Mouse (Mus musculus) kidney, adult 2 months (tissue): Measurements from ENCODE around the gene Pdzd7. TPM values are rescaled to one million over a fixed set of nuclear protein-coding genes. Genes with fewer than 3 reads are reported as not detected.
A peak's percentile ranks its signal among the peaks of the same experiment; 100 is the strongest.

Experiments
- DNase-seq: peaks from one replicate; pipeline ENCODE4 v3.0.0; 2021
- H3K27ac ChIP-seq: fragments of 200-500 bp; 2 replicates; pipeline ENCODE4 v1.5.1; 2012; ENCODE audit warnings: low read depth, low read length, control low read depth, inconsistent platforms; ENCODE audit not compliant: insufficient read depth
- H3K27me3 ChIP-seq: fragments of 200-500 bp; replicated peaks from 2 replicates; pipeline ENCODE4 v1.6.1; 2012; ENCODE audit warnings: mild to moderate bottlenecking, moderate library complexity, low read length, inconsistent platforms; ENCODE audit not compliant: control insufficient read depth, insufficient read depth
- H3K36me3 ChIP-seq: fragments of 200-500 bp; 2 replicates; pipeline ENCODE4 v1.6.1; 2012; ENCODE audit warnings: mild to moderate bottlenecking, moderate library complexity, low read length, inconsistent platforms; ENCODE audit not compliant: control insufficient read depth, insufficient read depth
- H3K4me1 ChIP-seq: fragments of 200-500 bp; 2 replicates; pipeline ENCODE4 v1.6.1; 2011; ENCODE audit warnings: low read length; ENCODE audit not compliant: control insufficient read depth, insufficient read depth
- H3K4me3 ChIP-seq: fragments of 200-500 bp; 2 replicates; pipeline ENCODE4 v1.5.1; 2011; ENCODE audit warnings: mild to moderate bottlenecking, low read depth, low read length, control low read depth; ENCODE audit not compliant: insufficient read depth
- CTCF ChIP-seq: fragments of 200-500 bp; conservative IDR thresholded peaks from 2 replicates; pipeline ENCODE4 v1.5.1; 2011; ENCODE audit warnings: low read depth, mild to moderate bottlenecking, control low read depth, low read length, moderate library complexity, mixed read lengths; ENCODE audit not compliant: insufficient read depth, insufficient read length
- POLR2A ChIP-seq: fragments of 200-500 bp; IDR thresholded peaks from one replicate; pipeline ENCODE4 v1.6.1; 2011; ENCODE audit warnings: low read depth, low read length, control low read depth
- WGBS: fragments of 180-500 bp; shearing (Covaris S2); methylation state at CpG from one replicate; pipeline ENCODE4 v1.1.7; 2018; 5-methylcytosine and 5-hydroxymethylcytosine counted together
- polyA plus RNA-seq: library from polyadenylated mRNA; depleted of rRNA; stranded (reverse); fragments of >200 nt; gene quantifications from 2 replicates; pipeline ENCODE4 v1.2.3, GENCODE M21; 2012

The Pdzd7 gene
- polyA plus RNA-seq, 1 experiment, result 0.74 TPM

- no peaks in the 10 kb centered on the region for H3K4me1 ChIP-seq
- H3K27me3 ChIP-seq, result no peaks in the 10 kb centered on the region
- no peaks in the 10 kb centered on the region for H3K36me3 ChIP-seq
- no peak overlapping the region for H3K27ac ChIP-seq
- 7% methylated on average over 20 of the region's 20 CpGs for WGBS
- H3K4me3 ChIP-seq, result peak overlapping the region; percentile 93; the same call in 1 of the 2 replicates
- TF ChIP-seq CTCF (peak; percentile 90), POLR2A (no peak)
- DNase-seq, result peak; percentile 80
These were observed 28.5 kb upstream of the Pdzd7 start for GRCm38 (mm10) chr19:45073871-45074542.

GRCm38 (mm10) chr19:45067758-45068510 is 22.4 kb upstream of the Pdzd7 start:
- no peaks in the 10 kb centered on the region for H3K36me3 ChIP-seq
- no peak overlapping the region for H3K4me3 ChIP-seq
- no peak for DNase-seq
- 77% methylated on average over 7 of the region's 7 CpGs for WGBS
- no peak overlapping the region for H3K27ac ChIP-seq
- TF ChIP-seq CTCF (no peak), POLR2A (no peak)
- H3K27me3 ChIP-seq, result peaks cover 4% of the 10 kb centered on the region; the same call in 1 of the 2 replicates
- no peaks in the 10 kb centered on the region for H3K4me1 ChIP-seq

GRCm38 (mm10) chr19:45067170-45067569 is 21.7 kb upstream of the Pdzd7 start:
- DNase-seq, result no peak
- Histone ChIP-seq H3K36me3 (no peaks in the 10 kb centered on the region), H3K27me3 (peaks cover 4% of the 10 kb centered on the region; the same call in 1 of the 2 replicates), H3K27ac (no peak overlapping the region), H3K4me3 (no peak overlapping the region), H3K4me1 (no peaks in the 10 kb centered on the region)
- 26% methylated on average over 17 of the region's 17 CpGs for WGBS
- no peak for TF ChIP-seq POLR2A
- TF ChIP-seq CTCF, result no peak

- 10% methylated on average over 21 of the region's 21 CpGs for WGBS
- DNase-seq, result no peak
- H3K4me1 ChIP-seq, result no peaks in the 10 kb centered on the region
- H3K27me3 ChIP-seq, result peaks cover 4% of the 10 kb centered on the region; the same call in 1 of the 2 replicates
- TF ChIP-seq CTCF (no peak), POLR2A (no peak)
- no peaks in the 10 kb centered on the region for H3K36me3 ChIP-seq
- no peak overlapping the region for H3K4me3 ChIP-seq
- H3K27ac ChIP-seq, result no peak overlapping the region
These were observed 19.7 kb upstream of the Pdzd7 start for GRCm38 (mm10) chr19:45065226-45065625.

- Histone ChIP-seq H3K27ac (no peak overlapping the region), H3K36me3 (no peaks in the 10 kb centered on the region), H3K4me1 (no peaks in the 10 kb centered on the region), H3K4me3 (no peak overlapping the region), H3K27me3 (peaks cover 4% of the 10 kb centered on the region; the same call in 1 of the 2 replicates)
- 44% methylated on average over 20 of the region's 20 CpGs for WGBS
- DNase-seq, result peak; percentile 70
- peak; percentile 78 for TF ChIP-seq CTCF
- TF ChIP-seq POLR2A, result no peak
These were observed 18.2 kb upstream of the Pdzd7 start for GRCm38 (mm10) chr19:45063565-45064292.

- peaks cover 7% of the 10 kb centered on the region; the same call in 1 of the 2 replicates for H3K4me1 ChIP-seq
- no peaks in the 10 kb centered on the region for H3K27me3 ChIP-seq
- peak overlapping the region; percentile 77 for H3K4me3 ChIP-seq
- WGBS, result under 1% methylated on average over 14 of the region's 14 CpGs
- H3K27ac ChIP-seq, result peak overlapping the region; percentile 95
- no peaks in the 10 kb centered on the region for H3K36me3 ChIP-seq
- TF ChIP-seq POLR2A (no peak), CTCF (no peak)
- no peak for DNase-seq
These were observed 13.3 kb upstream of the Pdzd7 start for GRCm38 (mm10) chr19:45058841-45059240.
